Mouse (Mus musculus) thymus, postnatal 25 days (tissue): ENCODE results near the gene Mrpl38.
"Not testable (repeated sequence)": the region's sequence is repeated elsewhere in the genome, so short reads cannot be mapped to it uniquely, and the experiment has no call there.

Experiments
- DNase-seq: peaks from one replicate; pipeline ENCODE4 v3.0.0; 2022

Gene Mrpl38

GRCm38 (mm10) chr11:116109441-116110081 is 29.1 kb downstream of the Mrpl38 start:
- DNase-seq, result no peak

GRCm38 (mm10) chr11:116108464-116109137 is 30.1 kb downstream of the Mrpl38 start:
- no peak for DNase-seq

GRCm38 (mm10) chr11:116107777-116108285 is 30.8 kb downstream of the Mrpl38 start:
- no peak for DNase-seq

GRCm38 (mm10) chr11:116106963-116107776 is 31.5 kb downstream of the Mrpl38 start:
- DNase-seq, result no peak

- no peak for DNase-seq
Observed at GRCm38 (mm10) chr11:116106154-116106962, 32.3 kb downstream of the Mrpl38 start.

GRCm38 (mm10) chr11:116105065-116105464 is 33.6 kb downstream of the Mrpl38 start:
- no peak for DNase-seq

- no peak for DNase-seq
Observed at GRCm38 (mm10) chr11:116104006-116104646, 34.5 kb downstream of the Mrpl38 start.

- no peak for DNase-seq
Observed at GRCm38 (mm10) chr11:116103572-116103971, 35.1 kb downstream of the Mrpl38 start.

- no peak for DNase-seq
Observed at GRCm38 (mm10) chr11:116102472-116102871, 36.2 kb downstream of the Mrpl38 start.

- no peak for DNase-seq
Observed at GRCm38 (mm10) chr11:116101931-116102381, 36.7 kb downstream of the Mrpl38 start.

GRCm38 (mm10) chr11:116100839-116101238 is 37.8 kb downstream of the Mrpl38 start:
- DNase-seq, result no peak

- no peak for DNase-seq
Observed at GRCm38 (mm10) chr11:116100385-116100784, 38.3 kb downstream of the Mrpl38 start.

GRCm38 (mm10) chr11:116099462-116099861 is 39.2 kb downstream of the Mrpl38 start:
- no peak for DNase-seq

- DNase-seq, result no peak
Observed at GRCm38 (mm10) chr11:116098711-116099460, 39.8 kb downstream of the Mrpl38 start.

- DNase-seq, result no peak
Observed at GRCm38 (mm10) chr11:116096213-116097108, 42.2 kb downstream of the Mrpl38 start.

GRCm38 (mm10) chr11:116095573-116095972 is 43.1 kb downstream of the Mrpl38 start:
- no peak for DNase-seq

GRCm38 (mm10) chr11:116093771-116094565 is 44.7 kb downstream of the Mrpl38 start:
- no peak for DNase-seq

- not testable (repeated sequence) for DNase-seq
Observed at GRCm38 (mm10) chr11:116092959-116093358, 45.7 kb downstream of the Mrpl38 start.

- no peak for DNase-seq
Observed at GRCm38 (mm10) chr11:116091591-116091990, 47.1 kb downstream of the Mrpl38 start.
